In the genomic region with DNA sequence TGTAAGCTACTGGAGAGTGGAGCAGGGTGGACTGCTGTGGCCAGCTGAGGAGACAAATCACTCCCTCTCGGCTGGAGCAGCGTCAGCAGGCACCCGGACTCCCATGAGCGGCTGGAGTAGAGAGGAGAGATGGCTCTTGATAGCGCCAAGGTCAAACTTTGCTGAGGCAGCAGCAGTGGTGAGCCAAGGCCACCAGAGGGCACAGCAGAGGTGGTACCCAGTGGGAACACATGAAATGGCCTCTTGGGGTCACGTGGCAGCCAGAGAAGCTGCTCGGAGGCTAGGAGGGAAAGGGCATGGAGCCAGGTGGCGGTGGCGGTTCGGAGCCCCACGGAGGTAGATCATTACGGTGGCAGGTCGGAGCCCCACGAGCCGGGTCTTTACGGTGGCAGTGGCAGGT, we compare ENCODE assay signal across 8 mouse cellular contexts. TPM values are rescaled to one million over a fixed set of nuclear protein-coding genes. Genes with fewer than 3 reads are reported as not detected.
DNase-seq lines count a peak whose midpoint lies in the region; ATAC-seq and TF ChIP-seq lines count a peak whose summit lies in the region.

No protein-coding gene starts in this region.

- WGBS in bone marrow, adult 2 months, result under 1% methylated on average over 16 of the region's 16 CpGs
- 17% methylated on average over 16 of the region's 16 CpGs for WGBS in embryonic facial prominence, embryonic 15.5 days
- WGBS in kidney, embryonic 14.5 days, result 20% methylated on average over 16 of the region's 16 CpGs
- WGBS in limb, embryonic 15.5 days, result 15% methylated on average over 16 of the region's 16 CpGs
- WGBS in midbrain, postnatal 0 days, result 17% methylated on average over 16 of the region's 16 CpGs

- no peaks in the 10 kb centered on the region for H3K27me3 ChIP-seq in embryonic facial prominence, embryonic 15.5 days
- no peaks in the 10 kb centered on the region for H3K27me3 ChIP-seq in kidney, embryonic 14.5 days (ENCODE audit: control insufficient read depth, insufficient read depth, low read length)
- H3K27me3 ChIP-seq in limb, embryonic 15.5 days, result no peaks in the 10 kb centered on the region
- no peaks in the 10 kb centered on the region for H3K27me3 ChIP-seq in midbrain, postnatal 0 days (ENCODE audit: insufficient read depth, low read length)

- peak overlapping the region; percentile 8 for H3K4me3 ChIP-seq in bone marrow, adult 2 months (replicated peaks; ENCODE audit: control insufficient read depth, low read depth, low read length)
- H3K4me3 ChIP-seq in embryonic facial prominence, embryonic 15.5 days (replicated peaks), result peak overlapping the region; percentile 18; the same call in 1 of the 2 replicates
- H3K4me3 ChIP-seq in kidney, embryonic 14.5 days (ENCODE audit: low read length), result no peak overlapping the region
- H3K4me3 ChIP-seq in limb, embryonic 15.5 days, result peak overlapping the region; percentile 24
- no peak overlapping the region for H3K4me3 ChIP-seq in midbrain, postnatal 0 days (ENCODE audit: low read depth, low read length)

- no peak overlapping the region for H3K27ac ChIP-seq in bone marrow, adult 2 months (ENCODE audit: control insufficient read depth, insufficient read depth, low read depth, low read length, poor library complexity)
- H3K27ac ChIP-seq in embryonic facial prominence, embryonic 15.5 days (replicated peaks), result no peak overlapping the region
- no peak overlapping the region for H3K27ac ChIP-seq in kidney, embryonic 14.5 days (ENCODE audit: low read depth, low read length)
- H3K27ac ChIP-seq in limb, embryonic 15.5 days, result no peak overlapping the region
- no peak overlapping the region for H3K27ac ChIP-seq in midbrain, postnatal 0 days (ENCODE audit: low read depth, low read length)

- no peaks in the 10 kb centered on the region; the same call in 1 of the 2 replicates for H3K4me1 ChIP-seq in bone marrow, adult 2 months (ENCODE audit: control insufficient read depth, insufficient read depth, low read length)
- H3K4me1 ChIP-seq in embryonic facial prominence, embryonic 15.5 days, result peaks cover 33% of the 10 kb centered on the region
- H3K4me1 ChIP-seq in kidney, embryonic 14.5 days (ENCODE audit: control insufficient read depth, insufficient read depth, low read length), result no peaks in the 10 kb centered on the region
- peaks cover 10% of the 10 kb centered on the region for H3K4me1 ChIP-seq in limb, embryonic 15.5 days
- no peaks in the 10 kb centered on the region for H3K4me1 ChIP-seq in midbrain, postnatal 0 days (ENCODE audit: insufficient read depth, low read length)

- no peaks in the 10 kb centered on the region for H3K9me3 ChIP-seq in embryonic facial prominence, embryonic 15.5 days (replicated peaks)
- H3K9me3 ChIP-seq in kidney, embryonic 14.5 days (ENCODE audit: control insufficient read depth, low read length), result no peaks in the 10 kb centered on the region
- no peaks in the 10 kb centered on the region for H3K9me3 ChIP-seq in limb, embryonic 15.5 days
- H3K9me3 ChIP-seq in midbrain, postnatal 0 days (ENCODE audit: low read length), result no peaks in the 10 kb centered on the region

- ATAC-seq in embryonic facial prominence, embryonic 15.5 days (ENCODE audit: insufficient number of reproducible peaks, low FRiP score, low TSS enrichment, low read depth), result peak; percentile 25; the same call in 1 of the 2 replicates
- peak; percentile 39; the same call in 1 of the 2 replicates for ATAC-seq in kidney, embryonic 14.5 days (ENCODE audit: low FRiP score, low TSS enrichment)
- ATAC-seq in limb, embryonic 15.5 days (ENCODE audit: insufficient number of reproducible peaks, low FRiP score, low TSS enrichment, low read depth), result no peak
- ATAC-seq in midbrain, postnatal 0 days (ENCODE audit: low FRiP score), result no peak

- TF ChIP-seq POLR2A in bone marrow, adult 2 months (IDR thresholded peaks at IDR 0.05; ENCODE audit: borderline replicate concordance, control insufficient read depth, low read depth, low read length), result peak; percentile 31; the same call in 1 of the 2 replicates

- H3K36me3 ChIP-seq in embryonic facial prominence, embryonic 15.5 days, result no peaks in the 10 kb centered on the region
- no peaks in the 10 kb centered on the region for H3K36me3 ChIP-seq in kidney, embryonic 14.5 days (ENCODE audit: control insufficient read depth, insufficient read depth, low read length)
- H3K36me3 ChIP-seq in limb, embryonic 15.5 days, result no peaks in the 10 kb centered on the region
- no peaks in the 10 kb centered on the region for H3K36me3 ChIP-seq in midbrain, postnatal 0 days (ENCODE audit: insufficient read depth, low read length)

- H3K9ac ChIP-seq in embryonic facial prominence, embryonic 15.5 days, result no peak overlapping the region
- no peak overlapping the region for H3K9ac ChIP-seq in kidney, embryonic 14.5 days (ENCODE audit: low read depth, low read length)
- H3K9ac ChIP-seq in limb, embryonic 15.5 days, result no peak overlapping the region
- H3K9ac ChIP-seq in midbrain, postnatal 0 days (replicated peaks; ENCODE audit: low read length, poor library complexity, severe bottlenecking), result no peak overlapping the region

- DNase-seq in 3134 (ENCODE audit: extremely low read depth, insufficient read length, low spot score), result peak; percentile 21
- peak; percentile 87 to 90 for DNase-seq in heart, adult 9 months (ENCODE audit: low spot score in 2 of 2)
- peak; percentile 80 for DNase-seq in midbrain, postnatal 0 days (ENCODE audit: low spot score)
- DNase-seq in spleen, postnatal 14 days (ENCODE audit: low spot score in 2 of 2), result peak; percentile 76 to 84

- H3K4me2 ChIP-seq in embryonic facial prominence, embryonic 15.5 days (replicated peaks), result peak overlapping the region; percentile 40
- peak overlapping the region; percentile 19; the same call in 1 of the 2 replicates for H3K4me2 ChIP-seq in kidney, embryonic 14.5 days (replicated peaks; ENCODE audit: low read depth, low read length)
- peak overlapping the region; percentile 36 for H3K4me2 ChIP-seq in limb, embryonic 15.5 days
- H3K4me2 ChIP-seq in midbrain, postnatal 0 days (ENCODE audit: low read depth, low read length, poor library complexity, severe bottlenecking), result no peak overlapping the region; the same call in 1 of the 2 replicates

- TF ChIP-seq CTCF in bone marrow, adult 2 months (IDR thresholded peaks at IDR 0.05; ENCODE audit: control insufficient read depth, insufficient read depth, low read length), result peak; percentile 98
- TF ChIP-seq CTCF in midbrain, postnatal 0 days (IDR thresholded peaks at IDR 0.05), result peak; percentile 76

RNA-seq across cellular contexts. Expression of gene Armc2, which starts 12.8 kb away (rescaled TPM):
- polyA plus RNA-seq in bone marrow, adult 2 months (2011; ENCODE audit: insufficient read depth, insufficient read length, low replicate concordance, missing spikeins), result 0.30 TPM in 1 of 2 replicates, not detected in the other
- polyA plus RNA-seq in embryonic facial prominence, embryonic 15.5 days (2015; fragmentation: Nextera tagmentation; extraction: Ambion mirVana), result 5.1 and 5.2 TPM in 2 replicates
- polyA plus RNA-seq in kidney, embryonic 14.5 days (2014; fragmentation: Nextera tagmentation; extraction: Ambion mirVana), result 0.42 and 1.8 TPM in 2 replicates
- 3.6 and 3.8 TPM in 2 replicates for polyA plus RNA-seq in limb, embryonic 15.5 days (2015; fragmentation: Nextera tagmentation; extraction: Ambion mirVana)
- total RNA-seq in midbrain, postnatal 0 days (2014; rRNA removed), result 6.3 and 8.7 TPM in 2 replicates
- 11.4 and 13.6 TPM in 2 replicates for polyA plus RNA-seq in midbrain, postnatal 0 days (2015; fragmentation: Nextera tagmentation; extraction: Ambion mirVana)

Comparison
In these comparisons a context has a peak if more than half of its experiments do, and no peak if none do; other contexts are left out.
1. DNase-seq: peak in every context shown above with its lines; median percentile 88 in heart, adult 9 months; 80 in midbrain, postnatal 0 days; 80 in spleen, postnatal 14 days; 21 in 3134.
2. H3K4me3 ChIP-seq: peak in bone marrow, adult 2 months (single experiment), embryonic facial prominence, embryonic 15.5 days (single experiment) and limb, embryonic 15.5 days (single experiment); none in kidney, embryonic 14.5 days (single experiment) and midbrain, postnatal 0 days (single experiment).
3. ATAC-seq: peak in embryonic facial prominence, embryonic 15.5 days (single experiment) and kidney, embryonic 14.5 days (single experiment); none in limb, embryonic 15.5 days (single experiment) and midbrain, postnatal 0 days (single experiment).